Mouse (Mus musculus) cortical plate, adult 2 months (tissue): ENCODE measurements at regions not wholly inside any gene's neighbourhood (a gene's known extent, or its start where the extent isn't known, plus 50 kb on each side); places are given as distances from the start of the nearest gene placed in this dataset.

Experiments
- H3K27ac ChIP-seq: fragments of 200-500 bp; 2 replicates; pipeline ENCODE4 v1.5.1; 2012; ENCODE audit warnings: low read length, control low read depth, inconsistent platforms; ENCODE audit not compliant: insufficient read depth
- H3K4me1 ChIP-seq: fragments of 200-500 bp; 2 replicates; pipeline ENCODE4 v1.6.1; 2011; ENCODE audit warnings: low read length; ENCODE audit not compliant: control insufficient read depth, insufficient read depth
- H3K4me3 ChIP-seq: fragments of 200-500 bp; 2 replicates; pipeline ENCODE4 v1.5.1; 2011; ENCODE audit warnings: mild to moderate bottlenecking, low read length, control low read depth; ENCODE audit not compliant: insufficient read depth
- CTCF ChIP-seq: fragments of 200-500 bp; IDR thresholded peaks from 2 replicates; pipeline ENCODE4 v1.5.1; 2011; ENCODE audit warnings: mild to moderate bottlenecking, control low read depth, low read length; ENCODE audit not compliant: insufficient read depth; ENCODE audit errors: extremely low read depth
- POLR2A ChIP-seq: fragments of 200-500 bp; IDR thresholded peaks from 2 replicates; pipeline ENCODE4 v1.6.1; 2011; ENCODE audit warnings: mild to moderate bottlenecking, low read length, control low read depth; ENCODE audit not compliant: insufficient read depth; ENCODE audit errors: extremely low read depth

DNA sequence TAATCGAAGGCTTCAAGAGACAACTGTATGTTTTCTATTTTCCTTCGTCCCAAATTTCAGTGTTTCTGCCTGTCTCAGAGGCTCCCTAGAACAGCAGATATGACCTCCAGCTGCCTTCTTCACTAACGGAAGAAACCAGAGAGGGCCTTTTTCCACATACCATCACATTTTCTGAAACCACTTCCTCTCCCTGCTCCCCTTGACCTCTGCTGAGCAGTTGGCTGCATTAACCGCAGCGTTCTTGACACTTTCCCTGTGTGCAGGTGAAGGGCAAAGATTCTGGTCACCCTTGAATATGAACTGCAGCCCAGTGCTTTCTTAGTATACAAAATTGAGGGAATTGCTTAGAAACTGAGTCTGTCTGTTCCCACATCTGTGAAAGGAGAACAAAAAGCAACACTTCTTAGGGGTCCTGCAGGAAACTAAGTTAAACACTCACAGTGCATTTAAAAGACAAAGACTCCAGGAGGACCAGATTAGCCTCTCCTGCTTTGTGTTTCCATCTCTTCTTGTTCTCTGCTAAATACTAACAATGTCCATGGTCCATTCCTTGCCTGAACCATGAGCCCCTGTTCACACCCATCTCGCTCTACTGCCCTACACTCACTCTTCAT, 98.4 kb downstream of the Akap11 start:
- Histone ChIP-seq H3K4me3 (no peak overlapping the region), H3K27ac (no peak overlapping the region)

DNA sequence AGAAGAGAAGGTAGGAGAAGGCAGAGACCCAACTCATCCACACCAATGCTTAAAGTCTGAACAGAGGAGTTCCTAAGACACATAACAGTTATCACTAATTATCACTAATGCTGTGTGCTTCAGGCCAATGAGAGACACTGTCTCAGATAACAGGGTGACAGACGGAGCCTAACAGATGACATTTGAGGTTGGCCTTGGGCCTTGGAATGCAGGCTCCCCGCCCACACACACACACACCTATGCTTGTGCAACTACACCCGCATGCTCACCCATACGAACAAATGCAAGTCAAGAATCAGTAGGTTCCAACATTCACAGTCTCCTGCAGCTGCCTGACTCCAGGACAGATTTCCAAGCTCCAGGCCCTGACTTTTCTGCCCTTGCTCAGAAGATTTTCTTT, 100.0 kb downstream of the Akap11 start:
- Histone ChIP-seq H3K27ac (no peak overlapping the region), H3K4me1 (no peaks in the 10 kb centered on the region), H3K4me3 (no peak overlapping the region)
- TF ChIP-seq POLR2A (no peak), CTCF (no peak)

More for the DNA sequence above, 98.4 kb downstream of the Akap11 start:
- TF ChIP-seq CTCF: no peak
- TF ChIP-seq POLR2A: no peak
- H3K4me1 ChIP-seq: no peaks in the 10 kb centered on the region

DNA sequence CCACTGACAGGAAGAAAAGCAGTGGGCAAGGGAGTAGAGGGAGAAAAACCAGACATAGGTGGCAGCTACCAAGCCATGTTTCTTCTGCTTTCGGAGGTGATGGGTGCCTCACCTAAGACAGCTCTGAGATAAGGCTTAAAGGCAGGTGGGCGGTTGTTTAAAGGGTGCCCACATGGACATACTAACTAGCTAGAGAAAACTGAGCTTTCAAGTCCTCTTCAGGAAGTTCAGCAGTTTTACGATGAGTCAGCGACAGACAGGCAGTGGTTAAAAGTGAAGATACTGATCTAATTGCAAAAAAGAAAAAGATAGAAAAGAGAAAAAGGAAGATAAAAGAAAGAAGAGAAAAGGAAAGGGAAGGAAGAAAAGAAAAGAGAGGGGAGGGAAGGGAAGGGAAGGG, 100.6 kb downstream of the Akap11 start:
- H3K27ac ChIP-seq: no peak overlapping the region
- no peak overlapping the region for H3K4me3 ChIP-seq
- no peak for TF ChIP-seq POLR2A
- TF ChIP-seq CTCF: no peak
- no peaks in the 10 kb centered on the region for H3K4me1 ChIP-seq

DNA sequence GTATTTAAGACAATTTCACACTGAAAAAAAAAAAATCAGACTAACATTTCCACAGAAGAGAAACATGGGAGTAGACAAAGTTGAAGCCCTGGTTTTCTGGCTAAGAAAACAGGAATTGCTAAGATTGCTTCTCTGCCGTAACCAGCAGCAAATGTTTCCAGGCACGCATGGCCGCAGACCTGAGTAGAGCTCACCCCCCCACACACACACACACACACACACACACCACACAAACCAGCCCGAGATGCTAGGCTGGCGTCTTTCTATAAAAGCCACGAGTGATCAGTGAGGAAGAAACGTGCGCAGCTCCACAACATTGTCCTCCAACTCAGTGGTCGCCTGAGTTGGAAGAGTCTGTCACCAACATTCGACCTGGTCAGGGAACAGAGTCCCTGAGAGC, 101.0 kb downstream of the Akap11 start:
- H3K4me3 ChIP-seq: no peak overlapping the region
- no peak for TF ChIP-seq CTCF
- no peak for TF ChIP-seq POLR2A
- no peaks in the 10 kb centered on the region for H3K4me1 ChIP-seq
- no peak overlapping the region for H3K27ac ChIP-seq

DNA sequence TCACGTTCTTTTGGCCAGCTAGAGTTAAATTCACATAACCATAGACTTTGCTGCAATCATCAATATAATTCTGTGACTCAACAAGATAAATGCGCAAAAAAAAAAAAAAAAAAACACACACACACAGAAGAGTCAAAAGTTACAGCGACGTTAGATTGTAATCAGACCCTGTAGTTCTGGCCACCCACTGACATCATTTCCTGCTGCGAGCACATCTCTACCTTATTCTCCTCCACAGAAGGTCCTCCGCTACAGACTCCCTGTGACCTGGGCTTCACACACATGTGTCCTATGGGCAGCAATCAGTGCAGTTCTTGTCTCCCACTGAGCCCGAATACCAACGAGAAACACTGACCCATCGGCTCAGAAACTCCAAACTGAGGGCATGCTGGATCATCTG, 101.9 kb downstream of the Akap11 start:
- no peak overlapping the region for H3K4me3 ChIP-seq
- H3K27ac ChIP-seq: no peak overlapping the region
- TF ChIP-seq CTCF: no peak
- no peak for TF ChIP-seq POLR2A
- H3K4me1 ChIP-seq: no peaks in the 10 kb centered on the region

DNA sequence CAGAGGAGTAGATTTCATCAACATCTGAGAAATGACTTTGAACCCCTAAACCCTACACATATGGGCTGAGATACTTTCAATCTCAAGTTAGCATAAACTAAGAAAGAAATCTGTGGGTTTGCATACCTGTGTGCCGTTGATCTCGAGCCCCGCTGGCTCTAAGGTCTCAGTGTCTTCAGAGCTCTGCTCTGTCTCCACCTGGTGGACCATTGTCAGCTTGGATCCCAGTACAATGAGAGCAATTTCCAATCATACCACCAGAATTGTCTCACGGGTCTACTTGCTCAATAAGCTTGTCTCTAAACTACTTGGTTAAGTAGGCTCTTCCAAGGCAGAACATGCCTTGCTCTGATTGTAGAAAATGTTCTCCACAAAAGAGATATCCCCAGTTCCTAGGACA, 102.5 kb downstream of the Akap11 start:
- Histone ChIP-seq H3K27ac (no peak overlapping the region), H3K4me1 (no peaks in the 10 kb centered on the region), H3K4me3 (no peak overlapping the region)
- TF ChIP-seq CTCF (0 out of 2 replicates have a peak, but pooled peaks have one; percentile 12), POLR2A (no peak)

DNA sequence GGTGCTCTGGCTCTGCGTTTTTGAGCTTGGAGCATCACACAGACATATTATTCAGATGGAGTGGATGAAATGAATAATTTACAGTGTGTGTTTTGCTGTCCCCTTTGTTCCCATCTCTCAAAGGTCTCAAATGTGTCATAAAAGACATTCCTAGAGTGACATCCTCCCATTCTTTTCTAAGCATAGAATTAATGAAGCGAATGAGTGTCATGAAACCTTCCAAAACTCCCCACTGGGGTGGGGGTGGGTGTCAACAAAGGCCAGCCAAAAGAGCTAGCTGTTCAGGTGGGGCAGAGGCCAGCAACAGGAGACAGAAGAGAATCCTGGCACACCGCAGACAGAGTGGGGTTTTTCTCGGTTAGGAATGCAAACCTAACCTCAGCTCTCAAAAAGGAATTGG, 104.1 kb downstream of the Akap11 start:
- no peak overlapping the region for H3K27ac ChIP-seq
- TF ChIP-seq POLR2A: no peak
- TF ChIP-seq CTCF: no peak
- H3K4me3 ChIP-seq: no peak overlapping the region
- H3K4me1 ChIP-seq: no peaks in the 10 kb centered on the region; the same call in 1 of the 2 replicates

DNA sequence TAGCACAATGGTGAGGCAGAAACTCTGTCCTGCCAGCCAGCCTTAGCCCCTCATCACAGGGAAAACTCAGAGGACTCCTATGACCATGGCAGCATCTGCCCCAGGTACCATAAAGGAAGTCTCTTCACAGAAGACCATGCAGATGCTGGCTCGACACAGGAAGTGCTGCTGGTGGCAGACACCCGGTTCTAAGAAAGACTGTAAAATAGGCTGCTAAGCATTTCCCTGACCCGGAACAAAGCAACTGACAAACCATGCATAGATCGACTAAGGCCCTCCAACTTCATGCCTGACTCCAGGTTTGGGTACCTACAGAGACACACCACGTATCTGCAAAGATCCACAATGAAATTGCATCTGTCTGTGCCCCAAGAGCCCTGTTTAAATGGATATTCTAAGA, 104.7 kb downstream of the Akap11 start:
- H3K27ac ChIP-seq: no peak overlapping the region
- no peaks in the 10 kb centered on the region; the same call in 1 of the 2 replicates for H3K4me1 ChIP-seq
- H3K4me3 ChIP-seq: no peak overlapping the region
- TF ChIP-seq CTCF: no peak
- no peak for TF ChIP-seq POLR2A

DNA sequence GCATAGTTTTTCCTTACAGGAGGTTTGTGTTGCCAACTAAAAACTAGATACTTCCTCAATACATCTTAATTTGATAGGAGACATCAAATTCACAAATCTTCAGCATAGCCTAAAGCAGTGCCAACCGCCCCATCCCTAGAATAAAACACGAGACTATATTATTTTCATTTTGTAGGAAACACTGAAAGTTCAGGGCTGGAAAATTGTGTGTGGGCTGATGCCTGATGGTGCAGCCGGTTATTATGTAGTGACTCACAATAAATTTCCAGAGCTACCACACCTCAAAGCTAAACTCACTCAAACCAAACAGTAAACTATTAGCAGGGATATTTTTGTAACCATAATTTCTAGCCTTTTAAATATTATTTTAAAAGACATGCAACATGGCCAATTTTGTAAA, 105.2 kb downstream of the Akap11 start:
- no peaks in the 10 kb centered on the region; the same call in 1 of the 2 replicates for H3K4me1 ChIP-seq
- no peak for TF ChIP-seq POLR2A
- TF ChIP-seq CTCF: no peak
- no peak overlapping the region for H3K27ac ChIP-seq
- H3K4me3 ChIP-seq: no peak overlapping the region

DNA sequence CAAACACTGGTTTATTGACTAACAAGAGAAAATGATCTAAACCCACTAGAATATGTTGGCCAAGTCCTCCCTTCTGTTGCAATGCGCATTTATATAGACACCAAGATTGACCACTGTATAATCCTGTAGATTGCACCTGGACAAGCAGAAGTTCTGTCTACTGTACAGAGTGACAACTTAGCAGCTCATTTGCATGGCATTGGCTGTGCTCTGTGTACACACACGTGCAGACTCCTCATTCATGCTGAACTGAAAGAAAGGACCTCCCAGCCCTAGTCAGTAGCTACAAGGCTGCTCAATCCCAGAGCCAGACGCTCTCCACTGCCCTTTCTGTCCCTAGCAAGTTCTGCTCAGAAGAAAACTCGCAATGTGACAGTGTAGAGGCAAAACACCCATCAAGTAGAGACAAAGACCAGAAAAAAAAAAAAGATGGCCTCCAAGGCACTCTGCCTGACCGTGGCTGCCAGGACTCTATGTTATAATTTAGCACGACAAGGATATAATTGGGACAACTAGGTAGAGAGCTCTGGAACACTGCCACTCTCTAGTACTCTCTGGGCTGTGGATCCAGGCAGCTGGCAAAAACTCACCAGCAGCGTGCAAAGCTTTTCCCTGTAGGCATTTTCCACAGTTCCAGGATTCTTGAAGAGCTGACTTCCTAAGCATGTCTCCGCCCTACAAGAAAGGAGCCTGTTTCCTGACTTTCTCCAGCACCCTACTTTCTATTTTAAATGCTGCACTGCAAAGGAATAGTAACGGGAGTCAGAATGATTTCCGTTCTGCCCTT, 108.2 kb downstream of the Akap11 start:
- no peak overlapping the region for H3K27ac ChIP-seq
- H3K4me3 ChIP-seq: no peak overlapping the region
- TF ChIP-seq POLR2A (no peak), CTCF (no peak)
- H3K4me1 ChIP-seq: no peaks in the 10 kb centered on the region; the same call in 1 of the 2 replicates
